Mouse (Mus musculus): ENCODE data around the gene Mrrf. TPM values are rescaled to one million over a fixed set of nuclear protein-coding genes. Genes with fewer than 3 reads are reported as not detected.

The Mrrf gene
- polyA plus RNA-seq, 1 experiment, result 25.2 TPM

DNA sequence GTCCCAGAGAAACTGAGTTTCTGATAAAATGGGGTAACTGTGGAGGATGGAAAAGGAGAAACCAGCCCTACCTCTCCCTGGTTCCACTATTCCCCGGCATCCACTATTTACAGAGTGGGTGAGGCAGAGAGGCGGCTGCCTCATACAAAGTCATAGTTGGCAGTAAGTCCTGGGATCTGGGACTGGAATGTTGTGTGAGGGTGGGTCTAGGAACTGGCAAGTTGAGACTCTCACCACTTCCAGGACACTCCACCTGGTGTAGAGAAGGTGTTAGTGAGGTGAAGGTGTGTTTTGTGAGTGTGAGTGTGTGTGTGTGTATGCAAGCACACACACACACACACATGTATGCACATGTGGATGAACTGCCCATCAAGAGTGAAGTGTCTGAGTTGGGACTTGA is 64.6 kb downstream of the Mrrf start:
- DNase-seq (ENCODE audit: low spot score), result no peak

- DNase-seq (ENCODE audit: low spot score), result no peak
Measured at GRCm38 (mm10) chr2:36201756-36202610, 65.8 kb downstream of the Mrrf start.

DNA sequence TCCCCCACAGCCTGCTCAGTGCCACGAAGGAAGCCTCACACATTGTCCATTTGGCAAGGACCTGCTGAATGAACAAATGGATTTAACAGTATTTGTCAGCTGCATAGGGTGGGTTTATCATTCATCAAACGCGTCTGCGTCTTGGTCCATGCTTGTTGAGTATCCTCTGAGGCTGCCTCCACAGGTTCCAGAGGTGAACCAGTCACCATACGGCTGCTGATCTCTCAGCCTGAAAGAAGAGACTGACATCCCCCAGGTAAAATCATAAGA is 66.4 kb downstream of the Mrrf start:
- DNase-seq (ENCODE audit: low spot score), result no peak

- DNase-seq (ENCODE audit: low spot score), result no peak
Measured at GRCm38 (mm10) chr2:36203011-36203825, 67.0 kb downstream of the Mrrf start.

DNA sequence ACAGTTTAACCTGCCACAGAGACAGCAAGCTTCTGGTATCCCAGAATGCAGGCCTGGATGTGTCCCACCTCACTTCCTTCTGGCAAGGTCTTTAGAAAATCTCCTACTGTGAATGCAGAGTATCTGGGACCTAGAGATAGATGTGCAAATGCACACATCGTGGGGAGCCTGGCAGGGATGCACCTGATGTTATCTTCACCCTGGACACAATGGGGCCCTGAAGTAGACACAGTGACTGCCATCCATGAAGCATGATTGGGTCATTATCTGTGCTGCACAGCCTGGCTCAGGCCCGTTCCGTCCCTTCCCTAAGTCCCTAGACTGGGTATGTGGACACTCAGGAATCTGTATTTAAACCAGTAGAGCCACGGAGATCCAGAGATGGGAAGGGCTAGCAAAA is 68.4 kb downstream of the Mrrf start:
- DNase-seq (ENCODE audit: low spot score), result no peak

GRCm38 (mm10) chr2:36207071-36207470 is 70.9 kb downstream of the Mrrf start:
- DNase-seq (ENCODE audit: low spot score), result no peak

DNA sequence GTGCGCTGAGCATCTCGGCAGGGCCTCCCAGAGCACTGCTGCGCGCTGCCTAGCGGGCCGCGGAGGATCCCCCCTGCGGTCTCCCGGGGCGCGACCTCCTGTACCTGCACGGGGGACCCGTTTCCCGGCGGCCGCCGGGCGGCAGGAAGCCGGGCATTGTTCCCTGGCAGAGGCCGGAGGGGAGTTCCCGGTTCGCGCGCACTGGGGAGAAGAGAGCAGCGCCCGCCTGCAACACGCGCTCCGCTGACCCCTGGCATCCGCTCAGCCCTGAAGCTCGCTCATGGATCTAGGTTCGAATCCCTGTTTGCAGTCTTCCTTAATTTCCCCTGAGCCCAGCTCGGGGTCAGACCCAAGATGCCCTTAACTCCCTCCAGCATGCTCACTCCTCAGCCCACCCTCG is 74.6 kb downstream of the Mrrf start:
- DNase-seq (ENCODE audit: low spot score), result no peak

- DNase-seq (ENCODE audit: low spot score), result no peak
Measured at GRCm38 (mm10) chr2:36211785-36212184, 75.6 kb downstream of the Mrrf start.

- DNase-seq (ENCODE audit: low spot score), result no peak
Measured at GRCm38 (mm10) chr2:36213108-36213507, 76.9 kb downstream of the Mrrf start.

DNA sequence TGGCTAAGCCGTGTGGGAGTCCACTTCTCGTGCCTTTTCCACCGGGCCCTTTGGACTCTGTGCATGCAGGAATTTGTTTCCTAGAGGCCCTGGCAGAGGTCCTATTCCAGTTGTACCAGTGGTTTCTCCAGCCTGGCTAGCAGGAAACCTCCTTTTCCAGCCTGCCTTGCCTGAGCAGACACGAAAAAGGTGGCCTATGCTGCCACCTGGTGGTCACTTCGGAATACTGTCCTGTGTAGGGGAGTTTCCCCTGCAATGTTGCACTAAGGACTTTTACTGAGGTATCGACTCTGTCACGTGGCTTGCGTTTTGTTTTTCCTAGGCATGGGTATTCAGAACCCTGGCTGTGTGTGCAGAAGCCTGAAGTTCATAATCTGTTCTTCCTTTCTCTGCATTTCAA is 77.8 kb downstream of the Mrrf start:
- DNase-seq (ENCODE audit: low spot score), result peak; percentile 77

DNA sequence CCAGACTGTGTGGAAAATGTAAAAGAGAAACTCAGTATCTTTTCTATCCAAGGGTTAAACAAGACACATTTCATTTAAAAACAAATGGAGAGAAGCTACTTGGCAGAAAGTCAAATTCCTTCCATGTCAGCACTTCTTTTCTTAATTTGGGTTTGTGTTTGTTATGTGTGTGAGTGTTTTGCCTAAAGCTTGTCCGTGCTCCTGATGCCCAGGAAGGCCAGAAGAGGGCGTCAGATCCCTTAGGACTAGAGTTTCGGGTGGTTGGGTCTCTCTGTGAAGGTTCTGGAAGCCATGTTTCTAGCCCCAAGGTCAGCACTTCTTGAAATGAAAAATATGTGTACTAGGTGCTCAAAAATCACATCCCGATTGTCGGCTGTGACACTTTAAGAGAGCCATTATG is 78.2 kb downstream of the Mrrf start:
- no peak for DNase-seq (ENCODE audit: low spot score)

DNA sequence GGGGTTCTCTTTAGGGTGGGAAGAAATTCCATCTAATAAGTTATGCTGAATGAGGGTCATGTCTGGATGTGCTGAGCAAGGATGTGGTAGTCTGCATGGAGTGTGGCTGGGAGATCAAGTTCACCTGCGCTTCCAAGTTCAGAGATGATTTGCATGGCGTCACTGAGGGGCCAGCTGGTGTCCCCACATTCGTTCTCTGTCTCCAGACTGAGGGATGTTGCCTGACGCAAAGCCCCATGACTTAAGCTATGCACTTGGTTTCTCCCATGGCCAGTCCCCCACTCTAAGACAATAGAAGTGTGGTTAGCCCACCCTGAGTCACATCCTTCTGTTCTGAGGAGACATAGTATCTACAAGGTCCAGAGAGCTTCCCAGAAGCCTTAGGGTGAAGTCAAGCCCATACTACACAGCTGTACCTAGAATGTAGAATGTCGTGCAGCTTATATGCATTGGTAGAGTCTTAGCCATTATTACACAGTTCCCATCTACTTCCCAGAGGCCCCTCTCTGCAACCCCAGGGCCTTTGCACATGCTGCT is 79.1 kb downstream of the Mrrf start:
- DNase-seq (ENCODE audit: low spot score), result no peak

DNA sequence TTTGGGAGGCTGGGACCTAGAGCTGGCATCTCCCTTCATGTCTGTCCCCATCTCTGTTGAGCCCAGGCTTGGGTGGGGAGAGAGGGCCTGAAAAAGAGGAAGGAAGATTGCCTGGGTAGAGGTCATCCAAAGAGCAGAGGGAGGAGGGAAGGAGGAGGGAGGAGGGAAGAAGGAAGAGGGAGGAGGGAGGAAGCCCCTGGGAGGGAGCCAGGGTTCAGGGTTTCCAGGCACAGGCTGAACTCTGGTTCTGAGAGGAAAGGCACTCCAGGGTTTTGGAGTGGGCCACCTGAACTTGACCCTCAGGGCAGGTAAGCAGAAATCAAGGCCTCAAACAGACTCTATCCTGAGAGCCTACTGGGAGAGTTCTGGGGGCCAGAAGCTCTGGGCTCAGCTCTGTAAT is 80.4 kb downstream of the Mrrf start:
- DNase-seq (ENCODE audit: low spot score), result no peak

GRCm38 (mm10) chr2:36216953-36217573 is 80.9 kb downstream of the Mrrf start:
- DNase-seq (ENCODE audit: low spot score), result no peak

- no peak for DNase-seq (ENCODE audit: low spot score)
Measured at GRCm38 (mm10) chr2:36217692-36218233, 81.6 kb downstream of the Mrrf start.

- no peak for DNase-seq (ENCODE audit: low spot score)
Measured at GRCm38 (mm10) chr2:36220106-36220505, 83.9 kb downstream of the Mrrf start.

- no peak for DNase-seq (ENCODE audit: low spot score)
Measured at GRCm38 (mm10) chr2:36220891-36221290, 84.7 kb downstream of the Mrrf start.

- DNase-seq (ENCODE audit: low spot score), result no peak
Measured at GRCm38 (mm10) chr2:36222168-36222848, 86.1 kb downstream of the Mrrf start.

DNA sequence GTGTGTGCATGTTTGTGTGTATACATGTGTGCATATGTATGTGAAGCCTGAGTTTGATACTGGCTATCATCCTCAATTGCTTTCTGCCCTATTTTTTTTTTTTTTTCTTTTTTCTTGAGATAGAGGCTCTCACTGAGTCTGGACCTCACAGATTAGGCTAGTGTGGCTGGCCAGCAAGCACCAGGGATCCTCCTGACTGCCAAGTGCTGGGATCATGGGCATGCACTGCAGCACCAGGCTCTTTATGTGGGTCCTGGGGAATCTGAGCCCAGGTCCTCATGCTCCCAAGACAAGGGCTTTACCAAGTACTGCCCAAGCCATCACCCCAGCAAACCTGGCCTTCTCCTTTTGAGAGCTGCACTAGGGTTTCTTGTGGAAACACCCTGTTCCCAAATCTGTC is 87.2 kb downstream of the Mrrf start:
- DNase-seq (ENCODE audit: low spot score), result no peak

DNA sequence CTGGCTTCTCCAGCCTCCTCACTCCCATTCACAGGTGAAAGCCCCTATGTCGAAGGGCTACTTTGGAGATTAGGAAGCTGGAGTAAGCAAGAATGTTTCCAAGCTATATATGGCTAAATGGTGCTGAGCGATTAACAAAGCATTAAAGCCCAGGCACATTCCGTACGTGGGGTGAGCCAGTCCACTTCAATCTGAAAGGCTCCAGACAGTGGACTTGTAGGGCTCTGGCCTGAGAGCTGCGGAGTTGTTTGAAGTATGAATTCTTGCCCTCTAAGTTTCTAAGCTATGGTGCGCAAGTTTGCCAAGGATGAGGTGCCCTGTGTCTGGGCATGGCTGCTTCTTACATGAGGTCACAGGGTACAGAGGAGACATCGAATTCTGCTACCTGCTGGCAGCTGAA is 88.0 kb downstream of the Mrrf start:
- no peak for DNase-seq (ENCODE audit: low spot score)

DNA sequence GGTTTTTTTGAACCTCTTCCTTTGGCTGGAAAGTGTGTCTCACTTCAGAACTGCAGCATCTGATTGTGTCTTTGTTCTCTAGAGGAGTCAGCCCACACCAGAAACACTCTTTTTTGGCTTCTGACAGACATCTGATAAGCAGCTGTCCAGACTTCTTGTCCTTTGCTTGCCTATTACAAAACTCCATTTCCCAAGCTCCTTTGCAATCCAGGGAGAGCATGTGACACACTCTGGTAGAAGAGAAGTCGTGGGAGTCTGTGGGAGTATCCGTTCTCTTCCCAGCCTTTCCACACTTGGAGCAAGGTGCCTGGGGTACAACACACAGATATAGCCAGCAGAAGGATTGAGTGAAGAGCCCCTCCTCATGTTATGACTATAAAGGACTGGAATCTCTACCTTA is 88.4 kb downstream of the Mrrf start:
- DNase-seq (ENCODE audit: low spot score), result no peak

GRCm38 (mm10) chr2:36230366-36230765 is 94.2 kb downstream of the Mrrf start, which contains the start of gene Ptgs1:
Gene Ptgs1, plus strand, starts transcription at chr2:36230426.
- DNase-seq (ENCODE audit: low spot score), result peak; percentile 53

All from urinary bladder, adult 2 months (tissue).